Mouse (Mus musculus) hematopoietic stem cell, adult 5-6 weeks (primary cell): ENCODE measurements at regions not wholly inside any gene's neighbourhood (a gene's known extent, or its start where the extent isn't known, plus 50 kb on each side); places are given as distances from the start of the nearest gene placed in this dataset.

Experiments used
- ATAC-seq, 2 experiments: fragments of 125-278 bp in 1 of 2; replicated peaks in 1 of 2; 2 replicates each; pipeline ENCODE4 v1.8.0; 2016 to 2017; ENCODE audit warnings: inconsistent platforms in 2 of 2, mild to moderate bottlenecking in 2 of 2, moderate number of reproducible peaks in 2 of 2, low read depth in 1 of 2, moderate TSS enrichment in 1 of 2; ENCODE audit not compliant: low FRiP score in 2 of 2, poor library complexity in 2 of 2, severe bottlenecking in 2 of 2, insufficient read depth in 1 of 2, low TSS enrichment in 1 of 2

DNA sequence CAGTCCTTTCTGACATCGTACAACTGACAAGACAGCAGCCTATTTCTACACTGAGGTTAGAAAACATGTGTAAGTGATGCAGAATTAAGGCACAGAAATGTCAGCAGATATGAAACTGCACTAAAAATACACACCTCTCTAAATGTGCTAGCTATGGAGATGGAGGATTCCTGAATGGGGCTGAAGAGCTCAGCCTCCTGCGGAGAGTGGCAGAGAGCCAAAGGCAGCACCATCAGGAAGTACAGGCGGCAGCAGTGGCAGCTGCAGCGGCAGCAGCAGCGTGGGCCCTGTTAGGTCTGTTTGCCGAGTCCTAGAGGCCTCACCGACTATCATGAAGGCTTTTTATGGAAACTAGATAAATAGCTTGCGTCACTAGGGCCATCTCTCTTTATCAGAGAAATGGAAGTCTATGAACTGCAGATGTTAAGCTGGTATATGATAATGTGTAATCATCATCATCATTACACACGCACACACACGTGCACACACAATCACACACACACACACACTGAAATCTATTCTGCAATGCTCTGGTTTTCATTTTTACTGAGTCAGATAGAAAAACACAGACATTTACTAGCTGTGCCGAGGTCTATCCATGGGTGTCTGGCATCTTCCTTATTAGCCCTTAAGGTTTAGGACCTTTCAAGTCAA, 83.6 kb upstream of the Tent5a start:
- ATAC-seq = peak; percentile 95 to 97

- no peak for ATAC-seq
Observed at GRCm38 (mm10) chr9:85409974-85410506, 82.9 kb upstream of the Tent5a start.

DNA sequence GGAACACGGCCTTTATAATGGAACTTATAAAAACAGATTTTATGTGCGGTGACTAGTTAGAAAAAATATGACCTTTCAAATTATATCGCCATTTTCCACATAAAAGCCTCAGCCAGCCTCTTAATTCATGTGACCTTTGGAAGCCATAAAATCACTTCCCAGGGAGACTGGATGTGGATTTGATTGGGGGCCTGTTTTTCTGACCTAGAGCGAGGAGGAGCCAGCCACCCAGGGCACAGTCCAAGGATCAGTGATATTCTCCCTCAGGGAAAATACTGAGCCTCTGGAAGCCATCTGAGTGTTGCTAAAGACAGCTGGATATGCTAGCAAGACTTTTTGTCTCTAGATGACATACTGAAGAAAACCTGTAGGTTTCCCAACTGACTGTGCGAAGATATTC, 81.3 kb upstream of the Tent5a start:
- ATAC-seq = no peak

DNA sequence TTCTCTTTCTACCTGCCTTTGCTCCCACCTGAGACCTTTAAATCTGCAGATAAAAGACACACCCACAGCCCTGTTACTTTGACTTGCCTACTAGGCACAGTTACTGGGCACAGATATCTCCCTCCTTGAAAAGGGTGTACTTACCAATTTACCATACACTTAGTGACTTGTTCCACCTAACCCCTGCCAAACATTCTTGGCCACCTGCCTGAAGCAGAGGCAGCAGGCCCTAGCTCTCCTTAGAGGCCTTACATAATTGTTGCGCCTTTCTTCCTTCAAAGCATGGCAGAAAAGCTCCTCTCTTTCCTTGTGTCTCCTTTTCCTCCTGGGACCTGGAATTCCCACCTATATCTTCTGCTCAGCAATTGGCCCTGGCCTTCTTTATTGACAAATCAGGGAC, 80.4 kb upstream of the Tent5a start:
- no peak for ATAC-seq

GRCm38 (mm10) chr9:85401736-85402135, 74.6 kb upstream of the Tent5a start:
- no peak for ATAC-seq

GRCm38 (mm10) chr9:85400600-85401313, 73.6 kb upstream of the Tent5a start:
- no peak for ATAC-seq

DNA sequence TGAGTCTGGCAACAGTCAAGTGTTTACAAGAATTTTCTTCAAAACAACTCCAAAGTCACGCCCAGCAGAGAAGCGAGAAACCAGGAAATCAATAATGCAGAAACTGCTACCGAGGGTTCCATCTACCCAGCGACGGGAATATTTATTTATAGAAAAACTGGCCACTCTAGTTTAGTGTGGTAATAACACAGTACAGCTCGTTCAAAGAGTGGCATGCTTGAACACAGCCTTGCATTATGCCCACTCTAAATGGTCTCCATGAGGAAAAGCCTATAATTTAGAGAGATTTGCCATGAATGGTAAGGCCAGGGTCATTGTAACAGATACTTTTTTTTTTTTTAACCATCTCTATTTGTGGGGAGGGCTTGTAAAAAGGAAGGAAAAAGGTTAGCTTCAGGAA, 67.8 kb upstream of the Tent5a start:
- no peak for ATAC-seq

GRCm38 (mm10) chr9:85391283-85391682, 64.1 kb upstream of the Tent5a start:
- ATAC-seq = no peak

DNA sequence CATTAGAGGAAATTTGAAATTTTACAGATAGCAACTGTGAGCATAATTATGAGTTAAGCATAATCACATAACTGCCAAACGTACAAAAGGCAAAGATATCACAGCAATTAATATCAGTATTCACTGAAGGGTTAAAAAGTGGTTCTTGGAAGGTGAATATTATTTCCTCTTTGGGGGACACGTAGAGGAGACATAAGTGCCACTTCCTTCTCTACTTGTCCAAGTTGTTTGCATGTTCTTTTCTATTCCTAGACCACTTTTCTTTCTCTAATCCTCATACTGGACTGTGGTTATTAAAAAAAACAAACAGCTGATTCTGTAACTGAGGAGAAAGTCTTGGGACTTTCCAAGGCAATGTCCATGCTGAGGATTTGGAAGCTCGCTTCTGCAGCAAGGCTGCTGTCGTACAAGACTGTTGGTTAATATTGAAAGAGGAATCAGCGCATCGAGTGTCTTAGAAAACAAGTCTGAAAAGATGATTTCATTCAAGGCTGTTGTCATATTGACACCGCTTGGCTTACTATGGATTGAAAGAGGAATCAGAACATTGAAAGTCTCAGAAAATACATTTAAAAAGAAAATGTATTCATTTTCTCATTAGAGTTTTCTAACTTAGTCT, 61.7 kb upstream of the Tent5a start:
- no peak for ATAC-seq

GRCm38 (mm10) chr9:85382413-85382812, 55.3 kb upstream of the Tent5a start:
- ATAC-seq = no peak

- no peak for ATAC-seq
Observed at GRCm38 (mm10) chr9:85380756-85381155, 53.6 kb upstream of the Tent5a start.

DNA sequence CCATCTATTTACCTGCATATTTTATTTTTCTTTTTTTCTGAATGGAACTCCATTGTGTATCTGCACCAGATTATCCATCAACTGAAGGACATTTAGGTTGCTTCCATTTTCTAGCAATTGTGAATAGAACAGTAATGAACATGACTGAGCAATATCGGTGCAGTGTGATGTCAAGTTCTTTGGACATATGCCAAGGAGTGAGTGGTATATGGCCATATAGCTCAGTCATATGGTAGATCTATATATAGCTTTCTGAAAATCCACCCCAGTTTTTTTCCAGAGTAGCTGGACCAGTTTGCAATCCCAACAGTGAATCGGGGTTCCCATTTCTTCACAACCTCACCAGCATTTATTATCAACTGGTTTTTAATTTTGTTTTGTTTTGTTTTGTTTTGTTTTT, 52.0 kb upstream of the Tent5a start:
- ATAC-seq = no peak
